Mouse (Mus musculus): ENCODE measurements at regions not wholly inside any gene's neighbourhood (a gene's known extent, or its start where the extent isn't known, plus 50 kb on each side); places are given as distances from the start of the nearest gene placed in this dataset.

GRCm38 (mm10) chr8:30533501-30533870 lies 2895.0 kb upstream of the 5930422O12Rik start:
- ATAC-seq (ENCODE audit: insufficient read depth, low read depth) (no peak), DNase-seq (ENCODE audit: low spot score) (no peak)
- 77% methylated on average over 3 of the region's 3 CpGs for WGBS

GRCm38 (mm10) chr8:30535450-30535849 lies 2893.1 kb upstream of the 5930422O12Rik start:
- H3K9me3 ChIP-seq (replicated peaks; ENCODE audit: control insufficient read depth, low read length) = no peaks in the 10 kb centered on the region
- DNase-seq (ENCODE audit: low spot score) (no peak), ATAC-seq (ENCODE audit: insufficient read depth, low read depth) (no peak)
- H3K9ac ChIP-seq (replicated peaks; ENCODE audit: low read depth, low read length) = no peak overlapping the region
- no peaks in the 10 kb centered on the region for H3K27me3 ChIP-seq (ENCODE audit: control insufficient read depth, insufficient read depth, low read length)
- H3K27ac ChIP-seq (ENCODE audit: low read depth) = no peak overlapping the region
- no peak for TF ChIP-seq CTCF (IDR thresholded peaks at IDR 0.05; ENCODE audit: low read depth)
- TF ChIP-seq EP300 (IDR thresholded peaks at IDR 0.05; ENCODE audit: low read depth) = no peak
- H3K4me3 ChIP-seq (ENCODE audit: low read depth, low read length) = no peak overlapping the region
- no peaks in the 10 kb centered on the region for H3K36me3 ChIP-seq (replicated peaks; ENCODE audit: control insufficient read depth, insufficient read depth, low read length)
- H3K4me2 ChIP-seq (ENCODE audit: low read depth, low read length) = no peak overlapping the region
- WGBS = 78% methylated on average over 3 of the region's 3 CpGs
- no peaks in the 10 kb centered on the region for H3K4me1 ChIP-seq (ENCODE audit: control insufficient read depth, insufficient read depth)

More at GRCm38 (mm10) chr8:30533501-30533870, 2895.0 kb upstream of the 5930422O12Rik start:
- Histone ChIP-seq H3K27ac (ENCODE audit: low read depth) (no peak overlapping the region), H3K4me1 (ENCODE audit: control insufficient read depth, insufficient read depth) (no peaks in the 10 kb centered on the region), H3K9me3 (replicated peaks; ENCODE audit: control insufficient read depth, low read length) (no peaks in the 10 kb centered on the region), H3K4me2 (ENCODE audit: low read depth, low read length) (no peak overlapping the region), H3K27me3 (ENCODE audit: control insufficient read depth, insufficient read depth, low read length) (no peaks in the 10 kb centered on the region), H3K4me3 (ENCODE audit: low read depth, low read length) (no peak overlapping the region), H3K9ac (replicated peaks; ENCODE audit: low read depth, low read length) (no peak overlapping the region), H3K36me3 (replicated peaks; ENCODE audit: control insufficient read depth, insufficient read depth, low read length) (no peaks in the 10 kb centered on the region)
- TF ChIP-seq EP300 (IDR thresholded peaks at IDR 0.05; ENCODE audit: low read depth) (no peak), CTCF (IDR thresholded peaks at IDR 0.05; ENCODE audit: low read depth) (no peak)

DNA sequence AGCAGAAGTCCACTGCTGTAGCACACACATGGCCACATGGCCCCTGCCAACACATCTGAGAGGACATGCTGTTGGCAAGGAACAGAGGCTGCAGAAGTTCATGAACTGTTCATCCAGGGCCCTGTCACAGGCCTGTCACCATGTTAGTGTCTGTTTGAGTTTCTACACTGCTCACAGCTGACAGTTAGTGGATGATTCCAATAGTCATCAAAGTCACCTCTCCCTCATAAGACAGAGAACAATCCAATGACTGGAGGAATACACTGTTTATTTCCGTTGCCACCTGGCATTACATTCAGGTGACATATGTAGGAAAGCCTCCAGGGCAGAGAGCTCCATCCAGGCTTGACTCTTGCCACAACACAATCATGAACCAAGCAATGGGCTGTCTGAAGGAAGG lies 2886.3 kb upstream of the 5930422O12Rik start:
- no peak overlapping the region for H3K27ac ChIP-seq (ENCODE audit: low read depth)
- H3K36me3 ChIP-seq (replicated peaks; ENCODE audit: control insufficient read depth, insufficient read depth, low read length) = no peaks in the 10 kb centered on the region
- no peak for TF ChIP-seq CTCF (IDR thresholded peaks at IDR 0.05; ENCODE audit: low read depth)
- no peak for TF ChIP-seq EP300 (IDR thresholded peaks at IDR 0.05; ENCODE audit: low read depth)
- no peak overlapping the region for H3K4me2 ChIP-seq (ENCODE audit: low read depth, low read length)
- no peak overlapping the region for H3K9ac ChIP-seq (replicated peaks; ENCODE audit: low read depth, low read length)
- 65% methylated on average over 1 of the region's 1 CpGs for WGBS
- no peaks in the 10 kb centered on the region for H3K9me3 ChIP-seq (replicated peaks; ENCODE audit: control insufficient read depth, low read length)
- H3K27me3 ChIP-seq (ENCODE audit: control insufficient read depth, insufficient read depth, low read length) = no peaks in the 10 kb centered on the region
- H3K4me1 ChIP-seq (ENCODE audit: control insufficient read depth, insufficient read depth) = no peaks in the 10 kb centered on the region
- no peak for ATAC-seq (ENCODE audit: insufficient read depth, low read depth)
- no peak for DNase-seq (ENCODE audit: low spot score)
- no peak overlapping the region for H3K4me3 ChIP-seq (ENCODE audit: low read depth, low read length)

DNA sequence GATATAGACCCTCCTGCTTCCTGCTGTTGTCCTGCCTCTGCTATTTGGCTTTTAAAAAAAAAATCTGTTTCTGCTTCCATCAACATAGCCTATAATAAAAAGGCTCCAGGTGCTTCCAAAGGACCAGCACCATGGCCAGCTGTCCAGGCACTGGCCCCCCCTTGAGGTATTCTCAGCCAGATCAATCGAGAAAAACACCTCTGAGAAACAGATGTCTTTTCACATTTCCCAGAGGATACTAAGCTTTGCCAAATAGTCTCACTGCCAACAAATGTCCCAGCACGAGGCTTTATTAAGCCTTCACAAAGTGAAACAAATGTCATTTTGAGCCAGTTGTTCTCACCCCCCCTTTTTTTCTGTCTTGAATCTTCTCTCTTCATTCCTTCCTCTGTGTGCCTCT lies 2880.7 kb upstream of the 5930422O12Rik start:
- Histone ChIP-seq H3K27me3 (ENCODE audit: control insufficient read depth, insufficient read depth, low read length) (no peaks in the 10 kb centered on the region), H3K27ac (ENCODE audit: low read depth) (no peak overlapping the region), H3K4me3 (ENCODE audit: low read depth, low read length) (no peak overlapping the region), H3K4me1 (ENCODE audit: control insufficient read depth, insufficient read depth) (no peaks in the 10 kb centered on the region), H3K9me3 (replicated peaks; ENCODE audit: control insufficient read depth, low read length) (no peaks in the 10 kb centered on the region), H3K9ac (replicated peaks; ENCODE audit: low read depth, low read length) (no peak overlapping the region), H3K36me3 (replicated peaks; ENCODE audit: control insufficient read depth, insufficient read depth, low read length) (no peaks in the 10 kb centered on the region), H3K4me2 (ENCODE audit: low read depth, low read length) (no peak overlapping the region)
- ATAC-seq (ENCODE audit: insufficient read depth, low read depth) (no peak), DNase-seq (ENCODE audit: low spot score) (no peak)
- WGBS = 13% methylated on average over 2 of the region's 2 CpGs
- TF ChIP-seq EP300 (IDR thresholded peaks at IDR 0.05; ENCODE audit: low read depth) (no peak), CTCF (IDR thresholded peaks at IDR 0.05; ENCODE audit: low read depth) (no peak)

GRCm38 (mm10) chr8:30551051-30551450 lies 2877.5 kb upstream of the 5930422O12Rik start:
- Histone ChIP-seq H3K4me3 (ENCODE audit: low read depth, low read length) (no peak overlapping the region), H3K9ac (replicated peaks; ENCODE audit: low read depth, low read length) (no peak overlapping the region), H3K9me3 (replicated peaks; ENCODE audit: control insufficient read depth, low read length) (no peaks in the 10 kb centered on the region), H3K27me3 (ENCODE audit: control insufficient read depth, insufficient read depth, low read length) (no peaks in the 10 kb centered on the region), H3K4me1 (ENCODE audit: control insufficient read depth, insufficient read depth) (no peaks in the 10 kb centered on the region), H3K4me2 (ENCODE audit: low read depth, low read length) (no peak overlapping the region), H3K36me3 (replicated peaks; ENCODE audit: control insufficient read depth, insufficient read depth, low read length) (no peaks in the 10 kb centered on the region), H3K27ac (ENCODE audit: low read depth) (no peak overlapping the region)
- 81% methylated on average over 1 of the region's 1 CpGs for WGBS
- TF ChIP-seq EP300 (IDR thresholded peaks at IDR 0.05; ENCODE audit: low read depth) (no peak), CTCF (IDR thresholded peaks at IDR 0.05; ENCODE audit: low read depth) (no peak)
- no peak for DNase-seq (ENCODE audit: low spot score)
- ATAC-seq (ENCODE audit: insufficient read depth, low read depth) = no peak

- no peak for ATAC-seq (ENCODE audit: insufficient read depth, low read depth)
Measured at GRCm38 (mm10) chr8:30557429-30557828, 2871.1 kb upstream of the 5930422O12Rik start.

More at GRCm38 (mm10) chr8:30557429-30557828, 2871.1 kb upstream of the 5930422O12Rik start:
- Histone ChIP-seq H3K4me1 (ENCODE audit: control insufficient read depth, insufficient read depth) (no peaks in the 10 kb centered on the region), H3K36me3 (replicated peaks; ENCODE audit: control insufficient read depth, insufficient read depth, low read length) (no peaks in the 10 kb centered on the region), H3K9me3 (replicated peaks; ENCODE audit: control insufficient read depth, low read length) (no peaks in the 10 kb centered on the region), H3K9ac (replicated peaks; ENCODE audit: low read depth, low read length) (no peak overlapping the region), H3K4me3 (ENCODE audit: low read depth, low read length) (no peak overlapping the region), H3K27me3 (ENCODE audit: control insufficient read depth, insufficient read depth, low read length) (no peaks in the 10 kb centered on the region), H3K27ac (ENCODE audit: low read depth) (no peak overlapping the region), H3K4me2 (ENCODE audit: low read depth, low read length) (no peak overlapping the region)
- no peak for TF ChIP-seq EP300 (IDR thresholded peaks at IDR 0.05; ENCODE audit: low read depth)
- no peak for TF ChIP-seq CTCF (IDR thresholded peaks at IDR 0.05; ENCODE audit: low read depth)
- DNase-seq (ENCODE audit: low spot score) = no peak

Measured in heart, postnatal 0 days (tissue).